Mouse (Mus musculus) midbrain, postnatal 0 days (tissue): Measurements from ENCODE around the gene Slc12a7. TPM values are rescaled to one million over a fixed set of nuclear protein-coding genes. Genes with fewer than 3 reads are reported as not detected.

Experiments used
- ATAC-seq: fragments of 200-750 bp; cut with Nextera tagmentation; 2 replicates; pipeline ENCODE4 v1.8.0; 2017; ENCODE audit warnings: moderate number of reproducible peaks, mild to moderate bottlenecking, moderate TSS enrichment, moderate library complexity; ENCODE audit not compliant: low FRiP score
- DNase-seq: peaks from one replicate; pipeline ENCODE4 v3.0.0-alpha.2; 2015; ENCODE audit warnings: low spot score
- H3K27ac ChIP-seq: fragments of 300-500 bp; sonication (generic); 2 replicates; pipeline ENCODE4 v1.5.1; 2014; ENCODE audit warnings: low read depth, mild to moderate bottlenecking, low read length, mixed read lengths
- H3K27me3 ChIP-seq: fragments of 300-500 bp; sonication (generic); 2 replicates; pipeline ENCODE4 v1.6.1; 2014; ENCODE audit warnings: low read length, control low read depth, mixed read lengths; ENCODE audit not compliant: insufficient read depth
- H3K36me3 ChIP-seq: fragments of 300-500 bp; sonication (generic); 2 replicates; pipeline ENCODE4 v1.6.1; 2014; ENCODE audit warnings: low read length, control low read depth, mixed read lengths; ENCODE audit not compliant: insufficient read depth
- H3K4me1 ChIP-seq: fragments of 300-500 bp; sonication (generic); 2 replicates; pipeline ENCODE4 v1.6.1; 2014; ENCODE audit warnings: mild to moderate bottlenecking, control low read depth, antibody characterized with exemption, low read length, mixed read lengths; ENCODE audit not compliant: insufficient read depth
- H3K4me2 ChIP-seq: fragments of 300-500 bp; sonication (generic); 2 replicates; pipeline ENCODE4 v1.6.1; 2014; ENCODE audit warnings: low read depth, mild to moderate bottlenecking, low read length, mixed read lengths; ENCODE audit not compliant: poor library complexity, severe bottlenecking
- H3K4me3 ChIP-seq: fragments of 300-500 bp; sonication (generic); 2 replicates; pipeline ENCODE4 v1.5.1; 2014; ENCODE audit warnings: low read depth, mild to moderate bottlenecking, low read length, moderate library complexity
- H3K9ac ChIP-seq: fragments of 300-500 bp; sonication (generic); replicated peaks from 2 replicates; pipeline ENCODE4 v1.6.1; 2014; ENCODE audit warnings: mild to moderate bottlenecking, low read length, moderate library complexity, mixed read lengths; ENCODE audit not compliant: poor library complexity, severe bottlenecking
- H3K9me3 ChIP-seq: fragments of 300-500 bp; sonication (generic); 2 replicates; pipeline ENCODE4 v1.6.1; 2016; ENCODE audit warnings: low read length, control low read depth
- CTCF ChIP-seq: IDR thresholded peaks from 2 replicates; pipeline ENCODE4 v1.5.1; 2016; ENCODE audit warnings: antibody characterized with exemption, mild to moderate bottlenecking
- WGBS: fragments of 180-500 bp; shearing (Covaris S2); extraction: QIAGEN DNeasy Blood & Tissue Kit; methylation state at CpG from one replicate; pipeline ENCODE4 v1.1.7; 2014; 5-methylcytosine and 5-hydroxymethylcytosine counted together
- polyA plus RNA-seq: library from polyadenylated mRNA; unstranded; fragments of >200 nt; fragmentation: Nextera tagmentation; extraction: Ambion mirVana; gene quantifications from 2 replicates; pipeline ENCODE4 v1.2.1, GENCODE M21; 2015
- total RNA-seq: library from RNA; depleted of rRNA; stranded (reverse); fragments of >200 nt; gene quantifications from 2 replicates; pipeline ENCODE4 v1.2.3, GENCODE M21; 2014

Gene Slc12a7
- total and polyA plus RNA-seq, 2 experiments from 2014 or later = 4.7 to 8.9 TPM

DNA sequence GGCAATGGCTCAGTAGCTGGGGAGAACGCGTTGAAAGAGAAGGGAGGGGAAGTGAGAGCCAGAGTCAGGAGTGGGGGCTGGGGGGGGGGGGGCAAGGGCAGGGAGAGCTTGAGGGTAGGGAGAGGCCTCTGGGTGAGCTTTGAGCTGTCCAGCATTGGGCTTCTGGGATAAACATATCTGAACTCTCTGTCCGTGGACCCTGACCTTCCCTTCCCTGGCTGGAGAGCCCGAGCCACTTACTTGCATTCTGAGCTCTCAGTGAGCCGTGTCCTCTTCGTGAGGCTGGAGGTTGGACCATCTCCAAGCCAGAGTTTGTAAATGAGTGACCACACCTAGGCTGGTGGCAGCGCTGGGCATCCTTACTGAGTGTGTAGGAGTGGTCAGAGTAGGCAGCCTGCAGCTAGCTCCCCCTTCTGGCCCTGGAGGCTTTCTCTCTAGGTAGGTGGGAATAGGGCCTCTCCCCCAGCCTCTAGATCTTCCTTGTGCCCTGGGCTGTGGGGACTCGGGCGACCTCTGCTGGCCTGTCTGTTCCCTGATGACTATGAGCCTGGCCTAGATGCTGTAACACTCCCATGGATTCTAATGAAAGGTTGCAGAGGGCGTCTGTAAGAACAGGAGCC is 40.5 kb upstream of the Slc12a7 start:
- H3K4me3 ChIP-seq = no peak overlapping the region
- ATAC-seq (peak; percentile 62), DNase-seq (peak; percentile 67)
- TF ChIP-seq CTCF = peak; percentile 70
- no peaks in the 10 kb centered on the region for H3K27me3 ChIP-seq
- no peak overlapping the region for H3K9ac ChIP-seq
- H3K9me3 ChIP-seq = no peaks in the 10 kb centered on the region
- H3K27ac ChIP-seq = no peak overlapping the region
- no peaks in the 10 kb centered on the region for H3K36me3 ChIP-seq
- H3K4me1 ChIP-seq = no peaks in the 10 kb centered on the region
- WGBS = 35% methylated on average over 10 of the region's 10 CpGs
- no peak overlapping the region for H3K4me2 ChIP-seq

- no peak overlapping the region for H3K27ac ChIP-seq
- no peak for ATAC-seq
- H3K9ac ChIP-seq = no peak overlapping the region
- no peaks in the 10 kb centered on the region for H3K4me1 ChIP-seq
- no peak overlapping the region for H3K4me2 ChIP-seq
- no peak overlapping the region for H3K4me3 ChIP-seq
- H3K27me3 ChIP-seq = no peaks in the 10 kb centered on the region
- 63% methylated on average over 2 of the region's 2 CpGs for WGBS
- H3K36me3 ChIP-seq = no peaks in the 10 kb centered on the region
- TF ChIP-seq CTCF = no peak
- no peaks in the 10 kb centered on the region for H3K9me3 ChIP-seq
- DNase-seq = no peak
Measured at GRCm38 (mm10) chr13:73693333-73693732, 39.6 kb upstream of the Slc12a7 start.

- H3K27me3 ChIP-seq = no peaks in the 10 kb centered on the region
- 89% methylated on average over 1 of the region's 1 CpGs for WGBS
- no peak for ATAC-seq
- H3K4me3 ChIP-seq = no peak overlapping the region
- no peaks in the 10 kb centered on the region for H3K4me1 ChIP-seq
- no peak overlapping the region for H3K27ac ChIP-seq
- H3K9me3 ChIP-seq = no peaks in the 10 kb centered on the region
- no peak for TF ChIP-seq CTCF
- DNase-seq = no peak
- H3K9ac ChIP-seq = no peak overlapping the region
- H3K4me2 ChIP-seq = no peak overlapping the region
- no peaks in the 10 kb centered on the region for H3K36me3 ChIP-seq
Measured at GRCm38 (mm10) chr13:73694972-73695371, 37.9 kb upstream of the Slc12a7 start.

DNA sequence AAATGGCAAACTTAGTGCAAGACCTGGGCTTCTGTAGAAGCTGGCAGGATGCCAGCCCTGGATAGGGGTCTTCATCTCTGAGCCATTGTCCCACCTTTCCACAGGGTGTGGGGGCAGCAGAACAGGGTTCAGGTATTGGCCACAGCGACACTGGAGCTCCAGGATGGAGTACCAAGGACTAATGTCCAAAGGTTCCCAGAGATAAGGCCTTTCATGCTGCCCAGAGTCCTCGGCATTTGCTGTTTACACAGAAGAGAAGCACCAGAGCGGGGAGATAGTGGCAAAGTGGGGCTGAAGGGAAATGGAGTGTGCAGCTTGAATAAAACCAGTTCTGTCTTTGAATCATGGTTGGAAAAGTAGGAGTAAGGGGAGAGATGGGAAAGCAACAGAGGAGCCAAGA is 36.4 kb upstream of the Slc12a7 start:
- no peak for TF ChIP-seq CTCF
- Histone ChIP-seq H3K4me2 (no peak overlapping the region), H3K9ac (no peak overlapping the region), H3K27me3 (no peaks in the 10 kb centered on the region), H3K4me3 (no peak overlapping the region), H3K27ac (no peak overlapping the region), H3K4me1 (no peaks in the 10 kb centered on the region), H3K36me3 (no peaks in the 10 kb centered on the region), H3K9me3 (no peaks in the 10 kb centered on the region)
- no peak for ATAC-seq
- no peak for DNase-seq
- 82% methylated on average over 3 of the region's 3 CpGs for WGBS

GRCm38 (mm10) chr13:73699714-73700113 is 33.2 kb upstream of the Slc12a7 start:
- Histone ChIP-seq H3K4me3 (no peak overlapping the region), H3K9ac (no peak overlapping the region), H3K36me3 (no peaks in the 10 kb centered on the region), H3K9me3 (no peaks in the 10 kb centered on the region), H3K4me1 (no peaks in the 10 kb centered on the region), H3K27ac (no peak overlapping the region), H3K4me2 (no peak overlapping the region), H3K27me3 (no peaks in the 10 kb centered on the region)
- ATAC-seq = no peak
- no peak for TF ChIP-seq CTCF
- 89% methylated on average over 6 of the region's 6 CpGs for WGBS
- no peak for DNase-seq

DNA sequence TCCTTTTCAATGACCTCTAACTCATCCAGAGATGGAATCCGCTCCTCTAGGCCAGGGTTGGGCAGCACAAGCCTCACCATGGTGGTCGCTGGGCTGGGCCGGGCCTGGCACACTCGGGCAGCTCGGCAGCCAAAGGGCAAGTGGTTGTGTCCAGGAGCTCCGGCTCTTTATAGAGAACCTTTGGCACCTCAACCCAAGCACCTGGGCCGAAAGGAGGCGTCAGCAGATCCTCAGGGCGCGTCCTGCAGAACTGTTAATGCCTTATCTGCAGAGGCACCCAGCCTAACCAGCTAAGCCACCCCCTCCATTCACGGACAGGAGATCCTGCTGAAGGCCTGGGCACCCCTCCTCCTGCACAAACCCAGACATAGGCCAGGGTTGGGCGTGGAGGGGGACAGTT is 32.3 kb upstream of the Slc12a7 start:
- ATAC-seq = no peak
- no peak overlapping the region for H3K4me2 ChIP-seq
- TF ChIP-seq CTCF = no peak
- H3K9ac ChIP-seq = no peak overlapping the region
- no peak overlapping the region for H3K4me3 ChIP-seq
- H3K27me3 ChIP-seq = no peaks in the 10 kb centered on the region
- H3K4me1 ChIP-seq = no peaks in the 10 kb centered on the region
- no peak for DNase-seq
- no peak overlapping the region for H3K27ac ChIP-seq
- 92% methylated on average over 12 of the region's 12 CpGs for WGBS
- no peaks in the 10 kb centered on the region for H3K36me3 ChIP-seq
- no peaks in the 10 kb centered on the region for H3K9me3 ChIP-seq
